Mouse (Mus musculus): Measurements from ENCODE around the gene Gm49378. TPM values are rescaled to one million over a fixed set of nuclear protein-coding genes. Genes with fewer than 3 reads are reported as not detected.

Gm49378 gene
- 0.71 and 1.7 TPM in 2 replicates for polyA plus RNA-seq (2015; fragmentation: Nextera tagmentation; extraction: Ambion mirVana)

DNA sequence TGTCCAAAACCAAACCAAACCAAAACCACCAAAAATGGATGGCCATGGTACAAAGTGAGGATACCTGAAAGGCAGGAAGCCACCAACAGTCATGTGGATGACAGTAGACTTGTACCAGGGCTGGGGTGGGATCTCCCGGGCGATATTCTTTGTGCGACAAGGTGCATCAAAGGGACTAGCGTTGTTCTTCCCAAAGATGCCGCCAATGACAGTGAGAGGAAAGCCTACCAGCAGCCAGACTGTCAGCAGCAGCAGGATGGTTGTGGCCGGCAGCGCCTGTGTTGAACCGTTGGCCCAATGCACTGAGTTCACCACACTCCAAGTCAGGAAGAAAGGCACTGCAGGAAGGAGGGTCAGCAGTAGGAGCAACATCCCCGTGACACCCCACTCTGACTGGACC, at the start of gene Gm49378:
Gm49378 (minus strand) TSS at position 101 of the 400 bp plus-strand sequence.
- no peak for DNase-seq (ENCODE audit: low spot score)

DNA sequence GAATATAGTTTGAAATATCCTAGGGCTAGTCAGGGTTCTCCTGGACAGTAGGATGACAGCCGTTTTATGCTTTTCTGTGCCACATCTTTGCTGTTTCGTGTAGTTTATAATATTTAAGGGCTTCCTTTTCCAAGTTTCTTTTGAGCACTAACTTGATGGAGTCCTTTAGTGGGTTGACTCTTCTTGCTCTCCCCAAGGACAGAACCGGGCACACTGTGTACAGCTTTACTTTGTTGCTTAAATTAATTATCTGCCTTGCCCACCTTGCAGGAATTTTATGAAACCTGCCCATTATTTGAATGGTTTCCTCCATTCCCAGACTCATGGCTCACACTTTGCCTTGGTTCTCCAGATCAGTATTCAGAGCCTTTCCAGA, 44.4 kb upstream of the Gm49378 start:
- DNase-seq (ENCODE audit: low spot score): no peak

- peak; percentile 97 for DNase-seq (ENCODE audit: low spot score)
Measured at GRCm38 (mm10) chr14:55681160-55682117, 43.7 kb upstream of the Gm49378 start, which contains the start of gene Tinf2. Gene Tinf2, minus strand, starts transcription at chr14:55681820.

- DNase-seq (ENCODE audit: low spot score): no peak
Measured at GRCm38 (mm10) chr14:55677615-55678014, 39.9 kb upstream of the Gm49378 start.

DNA sequence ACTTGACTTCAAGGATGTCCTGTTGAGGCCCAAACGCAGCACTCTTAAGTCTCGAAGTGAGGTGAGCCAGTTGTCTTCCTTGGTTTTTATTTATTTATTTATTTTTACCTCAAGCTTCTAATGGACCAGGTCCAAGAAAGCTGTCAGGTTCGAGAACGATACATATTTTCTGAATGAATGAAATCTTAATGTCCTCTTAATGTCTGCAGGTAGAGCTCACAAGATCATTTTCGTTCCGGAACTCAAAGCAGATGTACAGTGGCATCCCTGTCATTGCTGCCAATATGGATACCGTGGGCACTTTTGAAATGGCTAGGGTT, 35.0 kb upstream of the Gm49378 start:
- DNase-seq (ENCODE audit: low spot score): no peak

DNA sequence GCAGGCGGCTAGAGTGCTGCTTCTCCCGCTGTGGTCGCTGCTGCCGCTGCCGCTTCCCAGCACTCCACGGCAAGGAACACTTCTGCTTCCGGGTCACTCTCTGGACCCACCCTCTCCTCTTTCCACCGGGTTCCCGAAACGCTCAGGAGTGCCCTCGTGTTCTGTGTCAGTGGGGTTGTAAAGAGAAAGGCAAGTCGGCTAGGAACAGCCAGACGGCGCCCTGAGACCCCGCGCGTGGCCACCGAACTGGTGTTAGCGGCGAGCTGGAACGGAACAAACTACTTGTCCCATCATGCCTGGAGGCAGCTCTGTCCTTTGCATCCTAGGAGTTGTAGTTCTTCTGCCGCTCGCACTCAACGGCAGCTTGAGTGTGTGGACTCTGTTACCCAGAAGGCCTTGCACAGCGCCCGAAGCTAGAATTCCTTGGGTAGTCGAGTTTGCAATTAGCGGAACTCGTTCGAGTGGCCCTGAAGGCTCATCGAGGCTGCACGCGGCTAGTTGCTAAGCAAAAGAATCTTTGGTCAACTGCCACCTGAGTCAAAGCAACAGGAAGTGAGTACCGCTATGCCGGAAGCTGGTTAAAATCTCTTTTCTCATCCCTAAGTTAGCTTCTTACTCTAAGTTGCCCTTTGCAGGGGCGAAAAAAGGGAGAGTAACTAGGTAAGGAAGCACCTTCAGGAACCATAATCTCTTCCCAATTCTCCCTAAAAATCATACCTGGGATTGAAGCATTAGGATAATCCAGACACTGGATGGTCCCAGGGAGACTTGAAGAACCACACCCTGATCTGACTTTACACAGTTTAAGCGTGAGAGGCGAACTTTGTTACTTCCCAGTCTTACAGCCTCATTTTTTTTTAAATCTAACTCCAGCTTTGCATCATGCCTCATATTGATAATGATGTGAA, 34.4 kb upstream of the Gm49378 start, which contains the start of the genes Gmpr2 and Nedd8:
Gmpr2 (plus strand) TSS at position 109 of the 908 bp plus-strand sequence.
Nedd8 (minus strand) TSS at position 292 of the 908 bp plus-strand sequence.
- peak; percentile 93 for DNase-seq (ENCODE audit: low spot score)

DNA sequence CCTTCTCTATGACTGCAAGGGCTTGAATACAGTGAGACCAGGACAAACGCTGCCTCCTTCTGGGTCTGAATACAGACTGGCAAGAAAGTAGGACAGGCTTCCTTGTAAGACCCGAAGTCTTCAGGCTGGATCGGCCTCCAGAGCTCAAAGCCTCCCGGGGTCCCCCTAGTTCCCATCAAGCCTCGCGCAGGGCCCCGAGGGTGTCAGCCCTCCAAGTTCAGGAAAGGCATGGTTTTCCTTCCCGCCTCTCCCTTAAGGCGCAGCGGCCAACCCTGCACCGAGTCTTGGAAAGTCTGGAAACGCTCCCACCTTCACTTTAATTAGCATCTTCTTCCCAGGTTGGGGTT, 33.8 kb upstream of the Gm49378 start:
- peak; percentile 25 for DNase-seq (ENCODE audit: low spot score)

- no peak for DNase-seq (ENCODE audit: low spot score)
Measured at GRCm38 (mm10) chr14:55660636-55661035, 22.9 kb upstream of the Gm49378 start.

DNA sequence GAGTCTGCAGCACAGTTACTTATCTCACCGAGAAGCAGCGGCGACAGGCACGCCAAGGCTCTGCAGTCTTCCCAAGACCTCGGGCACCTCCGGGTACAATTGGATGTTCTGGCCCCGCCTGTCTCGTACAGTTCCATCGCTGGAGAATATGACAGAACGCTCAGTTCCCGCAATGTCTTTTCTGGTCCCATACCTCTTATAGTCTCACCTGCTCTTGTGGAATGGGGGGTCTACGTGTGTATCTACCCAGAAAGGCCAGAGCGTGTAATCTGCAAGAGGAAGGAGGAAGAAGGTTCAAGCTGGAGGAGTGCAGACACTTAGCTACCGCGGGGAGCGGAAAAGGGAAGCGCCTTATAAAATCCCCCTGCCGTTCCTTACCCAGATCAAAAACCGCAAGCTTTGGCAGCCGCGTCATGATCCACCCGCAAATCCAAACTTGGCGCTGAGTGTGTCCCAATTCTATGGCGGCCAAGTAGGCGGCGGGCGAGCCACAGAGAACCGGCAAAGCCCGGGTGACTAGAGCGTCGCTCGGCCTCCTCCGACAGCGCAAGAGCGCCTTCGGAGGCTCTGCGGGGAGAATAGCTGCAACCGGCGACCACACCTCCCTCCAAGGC, 22.4 kb upstream of the Gm49378 start, which contains the start of gene Mdp1:
Mdp1 (minus strand) TSS at position 549 of the 614 bp plus-strand sequence.
- peak; percentile 87 for DNase-seq (ENCODE audit: low spot score)

DNA sequence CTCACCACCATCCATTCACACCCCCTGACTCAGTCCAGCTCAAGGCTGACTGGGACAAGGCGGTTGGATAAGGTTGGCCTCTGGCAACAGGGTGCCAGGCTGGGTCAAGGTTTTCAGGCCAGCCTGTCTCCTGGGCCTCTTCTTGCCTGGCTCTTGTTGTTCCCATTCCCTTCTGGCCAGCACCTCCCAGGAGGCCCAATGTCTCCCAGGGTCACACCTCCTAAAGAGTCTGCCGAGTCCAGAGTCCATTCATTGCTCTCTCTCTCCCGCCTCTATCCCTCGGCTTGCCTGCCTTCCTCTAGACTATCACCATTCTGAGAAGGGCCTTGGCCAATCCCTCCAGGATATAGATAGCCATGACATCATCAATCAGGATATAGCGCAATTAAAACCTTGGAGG, 20.3 kb upstream of the Gm49378 start:
- DNase-seq (ENCODE audit: low spot score): no peak

- no peak for DNase-seq (ENCODE audit: low spot score)
Measured at GRCm38 (mm10) chr14:55656935-55657334, 19.2 kb upstream of the Gm49378 start.

DNA sequence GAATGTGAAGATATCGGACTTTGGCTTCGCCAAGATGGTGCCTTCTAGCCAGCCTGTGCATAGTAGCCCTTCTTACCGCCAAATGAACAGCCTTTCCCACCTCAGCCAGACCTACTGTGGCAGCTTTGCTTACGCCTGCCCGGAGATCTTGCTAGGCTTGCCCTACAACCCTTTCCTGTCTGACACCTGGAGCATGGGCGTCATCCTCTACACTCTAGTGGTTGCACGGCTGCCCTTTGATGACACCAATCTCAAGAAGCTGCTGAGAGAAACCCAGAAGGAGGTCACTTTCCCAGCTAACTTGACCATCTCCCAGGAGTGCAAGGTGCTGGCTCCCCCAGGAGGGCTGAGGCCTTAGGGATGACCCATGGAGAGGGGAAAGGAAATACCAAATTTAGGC, 13.8 kb upstream of the Gm49378 start:
- DNase-seq (ENCODE audit: low spot score): peak; percentile 76

- DNase-seq (ENCODE audit: low spot score): no peak
Measured at GRCm38 (mm10) chr14:55649884-55650283, 12.2 kb upstream of the Gm49378 start, which contains the start of gene Tssk4. Gene Tssk4, plus strand, starts transcription at chr14:55650184.

- DNase-seq (ENCODE audit: low spot score): peak; percentile 52
Measured at GRCm38 (mm10) chr14:55644261-55644888, 6.7 kb upstream of the Gm49378 start.

GRCm38 (mm10) chr14:55643060-55643907, 5.6 kb upstream of the Gm49378 start, which contains the start of gene Tm9sf1:
Gene Tm9sf1, minus strand, starts transcription at chr14:55643806.
- DNase-seq (ENCODE audit: low spot score): peak; percentile 78

GRCm38 (mm10) chr14:55642679-55643059, 5.0 kb upstream of the Gm49378 start:
- no peak for DNase-seq (ENCODE audit: low spot score)

GRCm38 (mm10) chr14:55641291-55641690, 3.6 kb upstream of the Gm49378 start:
- DNase-seq (ENCODE audit: low spot score): no peak

- DNase-seq (ENCODE audit: low spot score): no peak
Measured at GRCm38 (mm10) chr14:55640816-55641215, 3.1 kb upstream of the Gm49378 start.

- DNase-seq (ENCODE audit: low spot score): peak; percentile 93
Measured at GRCm38 (mm10) chr14:55635523-55636007, 2.1 kb downstream of the Gm49378 start, which contains the start of gene Ipo4. Gene Ipo4, minus strand, starts transcription at chr14:55635957.
